Mouse (Mus musculus) lung, postnatal 0 days (tissue): ENCODE measurements around the gene Akap7. TPM values are rescaled to one million over a fixed set of nuclear protein-coding genes. Genes with fewer than 3 reads are reported as not detected.
"Not testable (repeated sequence)": the region's sequence is repeated elsewhere in the genome, so short reads cannot be mapped to it uniquely, and the experiment has no call there.

Experiments used
- ATAC-seq: fragments of 200-750 bp; cut with Nextera tagmentation; 2 replicates; pipeline ENCODE4 v1.8.0; 2017; ENCODE audit warnings: moderate library complexity
- DNase-seq: peaks from one replicate; pipeline ENCODE4 v3.0.0-alpha.2; 2016; ENCODE audit warnings: low spot score
- H3K27ac ChIP-seq: fragments of 300-500 bp; sonication (generic); 2 replicates; pipeline ENCODE4 v1.5.1; 2014; ENCODE audit warnings: antibody characterized with exemption, mild to moderate bottlenecking, low read length, mixed read lengths
- H3K27me3 ChIP-seq: fragments of 300-500 bp; sonication (generic); replicated peaks from 2 replicates; pipeline ENCODE4 v1.6.1; 2014; ENCODE audit warnings: low read length, mixed read lengths; ENCODE audit not compliant: insufficient read depth
- H3K36me3 ChIP-seq: fragments of 300-500 bp; sonication (generic); 2 replicates; pipeline ENCODE4 v1.6.1; 2014; ENCODE audit warnings: low read length, mixed read lengths; ENCODE audit not compliant: insufficient read depth
- H3K4me1 ChIP-seq: fragments of 300-500 bp; sonication (generic); 2 replicates; pipeline ENCODE4 v1.6.1; 2014; ENCODE audit warnings: antibody characterized with exemption, low read depth, low read length, mixed read lengths; ENCODE audit not compliant: insufficient read depth
- H3K4me2 ChIP-seq: fragments of 300-500 bp; sonication (generic); replicated peaks from 2 replicates; pipeline ENCODE4 v1.6.1; 2014; ENCODE audit warnings: low read depth, mild to moderate bottlenecking, low read length, moderate library complexity, mixed read lengths
- H3K4me3 ChIP-seq: fragments of 300-500 bp; sonication (generic); 2 replicates; pipeline ENCODE4 v1.5.1; 2014; ENCODE audit warnings: low read depth, low read length
- H3K9ac ChIP-seq: fragments of 300-500 bp; sonication (generic); replicated peaks from 2 replicates; pipeline ENCODE4 v1.6.1; 2014; ENCODE audit warnings: low read depth, mild to moderate bottlenecking
- H3K9me3 ChIP-seq: fragments of 300-500 bp; sonication (generic); 2 replicates; pipeline ENCODE4 v1.6.1; 2016; ENCODE audit warnings: low read length, mixed read lengths
- CTCF ChIP-seq: IDR thresholded peaks from 2 replicates; pipeline ENCODE4 v1.5.1; 2016; ENCODE audit warnings: antibody characterized with exemption, mild to moderate bottlenecking
- EP300 ChIP-seq: IDR thresholded peaks from 2 replicates; pipeline ENCODE4 v1.6.1; 2016; ENCODE audit warnings: antibody characterized with exemption, mild to moderate bottlenecking, control low read depth
- WGBS: fragments of 180-500 bp; shearing (Covaris S2); extraction: QIAGEN DNeasy Blood & Tissue Kit; methylation state at CpG from one replicate; pipeline ENCODE4 v1.1.7; 2014; 5-methylcytosine and 5-hydroxymethylcytosine counted together
- polyA plus RNA-seq: library from polyadenylated mRNA; unstranded; fragments of >200 nt; fragmentation: Nextera tagmentation; extraction: Ambion mirVana; gene quantifications from 2 replicates; pipeline ENCODE4 v1.2.1, GENCODE M21; 2015

Akap7 gene
- polyA plus RNA-seq, 1 experiment from 2014 or later, result 46.3 TPM

DNA sequence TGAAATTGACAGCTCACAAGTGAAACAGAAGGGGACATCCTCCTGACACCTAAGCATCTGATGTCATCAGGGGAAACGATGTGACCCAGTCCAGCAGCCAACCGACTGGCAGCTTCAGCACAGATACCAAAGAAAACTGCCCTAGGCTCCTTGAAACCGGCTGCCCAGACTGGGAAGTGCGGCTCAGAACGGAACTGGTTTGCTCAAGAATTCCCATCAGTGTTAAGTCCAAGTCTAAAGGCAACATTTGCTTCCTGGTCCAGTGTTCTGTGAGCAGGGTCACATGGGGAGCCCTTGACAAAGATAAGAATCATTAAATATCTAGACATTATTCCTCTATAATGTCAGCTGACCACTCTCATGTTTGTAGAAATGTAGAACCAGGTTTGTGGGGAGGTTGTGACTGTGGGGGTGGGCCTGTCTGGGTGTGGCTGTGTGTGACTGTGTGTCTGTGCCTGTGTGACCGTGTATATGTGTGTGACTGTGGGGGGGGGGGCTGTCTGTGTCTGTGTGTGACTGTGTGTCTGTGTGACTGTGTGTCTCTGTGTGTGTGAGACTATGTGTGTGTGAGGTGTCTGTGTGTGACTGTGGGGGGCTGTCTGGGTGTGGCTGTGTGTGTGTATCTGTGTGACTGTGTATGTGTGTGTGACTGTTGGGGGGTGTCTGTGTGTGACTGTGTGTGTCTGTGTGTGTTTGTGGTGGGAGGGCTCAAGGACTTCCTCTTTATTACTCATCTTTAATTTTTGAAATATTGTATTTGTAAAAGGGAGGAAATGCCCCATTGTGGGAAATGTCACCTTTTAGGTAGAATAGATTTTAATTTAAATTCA, 140.1 kb downstream of the Akap7 start:
- H3K4me2 ChIP-seq, result no peak overlapping the region
- DNase-seq, result peak; percentile 64
- H3K4me1 ChIP-seq, result no peaks in the 10 kb centered on the region
- no peak overlapping the region for H3K4me3 ChIP-seq
- peak; percentile 83 for ATAC-seq
- H3K9ac ChIP-seq, result no peak overlapping the region
- no peaks in the 10 kb centered on the region for H3K36me3 ChIP-seq
- no peak for TF ChIP-seq CTCF
- peak; percentile 60; the same call in 1 of the 2 replicates for TF ChIP-seq EP300
- H3K27ac ChIP-seq, result 0 out of 2 replicates have a peak overlapping the region, but pooled peaks have one; percentile 4
- H3K27me3 ChIP-seq, result no peaks in the 10 kb centered on the region
- H3K9me3 ChIP-seq, result no peaks in the 10 kb centered on the region
- 45% methylated on average over 6 of the region's 6 CpGs for WGBS

DNA sequence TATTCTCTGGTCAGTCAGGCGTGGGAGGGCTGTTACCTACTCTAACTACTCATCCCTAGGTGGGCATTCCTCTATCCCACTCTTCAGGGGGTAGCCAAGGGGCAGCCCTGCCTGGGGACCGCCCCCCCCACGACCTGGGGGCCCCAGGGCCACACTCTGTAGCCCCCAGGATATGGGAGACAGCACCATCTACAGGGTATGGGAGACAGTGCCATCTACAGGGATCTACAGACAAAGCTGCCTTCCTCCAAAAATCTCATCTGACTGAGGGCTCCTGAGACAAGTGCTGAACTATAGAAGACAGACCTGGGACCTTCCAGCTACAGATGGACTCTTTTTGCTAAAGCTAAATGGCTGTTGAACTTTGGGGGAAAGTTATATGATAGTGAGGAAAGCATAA, 144.2 kb downstream of the Akap7 start:
- not testable (repeated sequence) for H3K9me3 ChIP-seq, H3K4me1 ChIP-seq, H3K9ac ChIP-seq, H3K4me3 ChIP-seq, H3K27ac ChIP-seq, H3K36me3 ChIP-seq, H3K27me3 ChIP-seq, DNase-seq, H3K4me2 ChIP-seq, ATAC-seq
- 26% methylated on average over 3 of the region's 3 CpGs for WGBS
- peak; percentile 36 for TF ChIP-seq CTCF

DNA sequence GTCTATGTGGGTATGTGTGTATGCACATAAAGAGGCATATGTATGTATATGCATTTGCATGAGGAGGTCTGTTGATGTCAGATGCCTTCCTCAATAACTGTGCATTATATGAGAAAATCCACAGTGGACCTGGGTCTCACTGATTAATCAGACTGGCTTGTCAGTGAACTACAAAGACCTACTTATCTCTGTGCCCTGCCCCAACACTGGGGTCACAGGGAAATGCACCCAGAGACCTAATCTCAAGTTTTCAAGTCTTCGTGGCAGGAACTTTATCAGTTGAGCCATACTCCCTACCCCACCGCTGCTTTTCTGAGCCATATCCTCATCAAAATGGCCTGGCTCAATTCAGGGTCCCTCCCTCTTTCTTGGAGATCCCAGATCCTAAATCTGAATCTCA, 146.0 kb downstream of the Akap7 start:
- TF ChIP-seq EP300 (no peak), CTCF (no peak)
- no peaks in the 10 kb centered on the region for H3K9me3 ChIP-seq
- no peaks in the 10 kb centered on the region for H3K36me3 ChIP-seq
- no peak overlapping the region for H3K4me3 ChIP-seq
- no peak overlapping the region for H3K9ac ChIP-seq
- H3K27ac ChIP-seq, result no peak overlapping the region
- DNase-seq (no peak), ATAC-seq (no peak)
- H3K4me1 ChIP-seq, result no peaks in the 10 kb centered on the region
- H3K27me3 ChIP-seq, result no peaks in the 10 kb centered on the region
- WGBS, result 42% methylated on average over 2 of the region's 2 CpGs
- no peak overlapping the region for H3K4me2 ChIP-seq

DNA sequence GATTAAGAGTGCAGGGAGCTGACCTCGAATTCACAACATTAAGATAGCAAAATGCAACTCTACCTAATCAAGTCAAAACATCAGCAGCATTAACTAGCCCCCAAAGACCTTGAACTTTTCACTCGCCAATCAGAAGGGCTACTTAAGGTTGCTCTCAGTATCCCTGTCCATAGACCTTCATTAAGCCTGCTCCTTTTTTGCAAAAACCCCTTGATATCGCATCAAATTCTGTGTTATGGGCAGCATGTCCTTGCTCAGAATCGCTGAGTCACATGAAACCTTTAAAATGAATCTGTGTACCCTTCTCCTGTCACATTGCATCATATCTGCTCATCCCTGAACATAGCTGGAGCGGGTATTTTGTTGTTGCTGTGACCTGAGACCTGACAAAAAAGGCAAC, 149.0 kb downstream of the Akap7 start:
- TF ChIP-seq EP300 (no peak), CTCF (no peak)
- H3K4me1 ChIP-seq, result no peaks in the 10 kb centered on the region
- ATAC-seq, result no peak
- H3K36me3 ChIP-seq, result no peaks in the 10 kb centered on the region
- H3K9me3 ChIP-seq, result no peaks in the 10 kb centered on the region
- no peak for DNase-seq
- H3K27ac ChIP-seq, result no peak overlapping the region
- H3K27me3 ChIP-seq, result no peaks in the 10 kb centered on the region
- H3K4me2 ChIP-seq, result no peak overlapping the region
- H3K4me3 ChIP-seq, result no peak overlapping the region
- H3K9ac ChIP-seq, result no peak overlapping the region
- 77% methylated on average over 5 of the region's 5 CpGs for WGBS

DNA sequence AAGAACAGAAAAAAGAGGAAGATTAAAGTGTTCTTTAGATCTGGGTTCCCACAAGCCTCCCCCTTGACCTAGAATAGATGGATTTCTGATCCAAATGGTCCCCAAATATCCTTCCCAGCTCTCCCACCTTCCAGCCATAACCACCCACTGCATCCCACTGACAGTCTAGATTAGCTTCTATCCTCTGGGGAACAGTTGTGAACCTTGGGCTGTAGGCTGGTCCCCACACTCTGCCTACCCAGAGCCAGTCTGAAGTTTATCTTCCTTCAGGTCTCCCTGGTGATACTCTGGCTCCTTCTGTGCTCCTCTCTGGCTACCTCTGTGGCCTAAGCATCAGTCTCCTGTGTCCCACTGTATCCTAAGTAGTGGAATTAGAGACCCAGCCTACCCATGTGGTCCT, 150.3 kb downstream of the Akap7 start:
- Histone ChIP-seq H3K36me3 (no peaks in the 10 kb centered on the region), H3K9ac (no peak overlapping the region), H3K4me3 (no peak overlapping the region), H3K9me3 (no peaks in the 10 kb centered on the region), H3K4me1 (no peaks in the 10 kb centered on the region), H3K27ac (no peak overlapping the region), H3K4me2 (no peak overlapping the region), H3K27me3 (no peaks in the 10 kb centered on the region)
- no peak for DNase-seq
- TF ChIP-seq CTCF, result no peak
- TF ChIP-seq EP300, result no peak
- ATAC-seq, result no peak

DNA sequence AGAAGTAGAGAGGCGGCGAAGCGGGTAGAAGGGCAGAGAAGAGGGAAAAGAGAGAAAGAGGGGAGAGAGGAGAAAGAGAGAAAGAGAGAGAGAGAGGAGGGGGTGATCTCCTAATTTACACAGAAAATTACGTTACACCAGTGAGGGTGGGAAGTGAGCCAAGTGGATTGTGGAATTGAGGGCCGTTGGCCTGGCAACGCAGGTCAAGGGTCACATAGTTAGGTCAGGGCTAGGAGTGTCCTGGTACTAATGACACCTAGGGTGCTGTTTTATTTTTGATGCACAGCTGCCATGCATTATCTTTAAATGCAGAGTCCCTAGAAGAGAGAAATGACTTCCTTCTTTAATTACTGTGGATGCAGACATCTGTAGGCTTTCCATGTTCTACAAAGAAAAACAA, 153.4 kb downstream of the Akap7 start:
- Histone ChIP-seq H3K4me1 (no peaks in the 10 kb centered on the region), H3K9me3 (no peaks in the 10 kb centered on the region), H3K27me3 (no peaks in the 10 kb centered on the region), H3K9ac (no peak overlapping the region), H3K4me2 (no peak overlapping the region), H3K4me3 (no peak overlapping the region), H3K36me3 (no peaks in the 10 kb centered on the region), H3K27ac (no peak overlapping the region)
- ATAC-seq (no peak), DNase-seq (no peak)
- 64% methylated on average over 6 of the region's 6 CpGs for WGBS
- TF ChIP-seq EP300 (no peak), CTCF (no peak)
